Mouse (Mus musculus) monocyte, adult 5-6 weeks (primary cell): ENCODE results near the gene Sec63. TPM values are rescaled to one million over a fixed set of nuclear protein-coding genes. Genes with fewer than 3 reads are reported as not detected.
A peak's percentile ranks its signal among the peaks of the same experiment; 100 is the strongest.

ENCODE experiments used
- ATAC-seq: fragments of 153-309, 156-312 bp; replicated peaks from 2 replicates; pipeline ENCODE4 v1.8.0; 2017; ENCODE audit warnings: mild to moderate bottlenecking; ENCODE audit not compliant: low TSS enrichment, insufficient number of reproducible peaks, severe bottlenecking, poor library complexity, low FRiP score
- total RNA-seq: library from RNA; stranded (forward); fragments of 200-1000, 200-491, 200-594 nt; gene quantifications from 3 replicates; pipeline ENCODE4 v1.2.3, GENCODE M21; 2017

The Sec63 gene
- total RNA-seq, 1 experiment from 2014 or later = 45.8 TPM

GRCm38 (mm10) chr10:42800922-42801321 lies 39.6 kb downstream of the Sec63 start:
- ATAC-seq = no peak

GRCm38 (mm10) chr10:42825923-42826322 lies 64.6 kb downstream of the Sec63 start:
- ATAC-seq = no peak

DNA sequence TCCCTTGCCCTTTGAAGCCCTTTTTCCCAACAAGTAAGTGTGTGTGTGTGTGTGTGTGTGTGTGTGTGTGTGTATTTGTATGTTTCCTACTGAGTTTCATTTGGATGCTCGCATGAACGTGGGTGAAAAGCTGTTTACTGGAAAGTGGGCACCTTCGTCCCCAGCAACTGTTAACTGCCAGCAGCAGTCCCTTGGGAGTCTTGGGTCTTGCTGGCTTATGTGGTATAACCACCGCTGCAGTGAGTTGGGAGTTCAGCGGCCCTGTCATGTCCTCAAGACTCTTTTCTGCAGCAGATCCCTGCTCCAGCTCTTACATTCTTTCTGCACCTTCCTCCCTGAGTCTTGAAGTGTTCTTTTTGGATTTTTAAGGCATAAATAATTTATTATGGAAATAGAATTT lies 65.9 kb downstream of the Sec63 start:
- no peak for ATAC-seq

GRCm38 (mm10) chr10:42830007-42830406 lies 68.7 kb downstream of the Sec63 start:
- no peak for ATAC-seq

DNA sequence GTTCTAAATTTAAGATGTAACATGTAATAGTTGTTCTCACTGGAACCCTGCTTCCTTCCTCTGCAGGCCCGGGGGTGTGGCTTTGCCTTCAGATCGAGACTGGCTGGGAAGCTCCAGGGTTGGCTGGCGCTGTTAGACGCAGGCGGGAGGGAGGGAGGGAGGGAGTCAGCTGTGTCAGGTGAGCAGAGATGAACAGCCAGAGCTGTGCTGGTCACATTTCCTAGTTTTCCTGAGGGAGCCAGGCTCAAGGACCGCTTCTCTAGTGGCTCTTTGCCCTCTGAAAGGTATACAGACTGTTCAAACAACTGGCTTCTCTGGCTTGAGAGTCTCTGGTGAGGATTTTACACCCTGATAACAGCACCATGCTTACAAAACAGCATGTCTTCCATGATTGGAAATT lies 69.1 kb downstream of the Sec63 start:
- no peak for ATAC-seq

DNA sequence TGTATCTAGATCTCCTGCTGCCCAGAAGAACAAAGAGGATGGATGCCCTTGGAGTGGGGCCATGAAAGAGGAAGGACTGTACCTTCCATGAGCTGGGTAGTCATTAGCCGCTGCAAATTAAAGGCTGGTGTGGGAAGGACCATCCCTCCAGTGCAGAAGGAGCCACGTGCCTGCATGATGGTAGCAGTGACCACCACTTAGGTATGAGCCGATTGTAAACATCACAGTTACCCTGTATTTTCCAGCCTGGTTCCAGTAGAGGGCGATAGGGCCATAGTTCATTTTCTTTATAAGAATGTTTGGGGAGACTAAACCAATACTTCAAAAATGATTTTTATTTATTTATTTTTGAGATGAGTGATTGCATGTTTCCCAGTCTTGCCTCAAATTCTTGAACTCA lies 71.4 kb downstream of the Sec63 start:
- ATAC-seq = no peak

GRCm38 (mm10) chr10:42833871-42834727 lies 72.8 kb downstream of the Sec63 start:
- no peak for ATAC-seq

GRCm38 (mm10) chr10:42838106-42838505 lies 76.8 kb downstream of the Sec63 start:
- no peak for ATAC-seq

DNA sequence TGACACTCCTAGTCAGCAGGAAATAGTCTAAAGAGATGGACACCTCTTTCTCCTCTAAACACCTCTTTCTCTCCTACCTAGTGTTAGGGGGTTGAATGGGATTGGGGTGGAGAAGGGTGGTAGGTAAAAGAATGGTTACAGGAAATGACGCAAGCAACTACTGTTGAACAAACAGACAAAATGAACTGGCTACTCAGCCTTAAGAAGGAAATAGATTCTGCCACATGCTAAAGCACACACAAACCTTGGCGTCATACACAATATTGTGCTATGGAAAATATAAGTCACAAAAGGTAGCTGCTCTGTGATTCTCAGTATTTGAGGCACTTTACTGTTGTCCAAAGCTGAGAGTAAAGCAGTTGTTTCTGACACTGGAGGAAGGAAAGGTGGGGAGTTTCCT lies 77.4 kb downstream of the Sec63 start:
- ATAC-seq = 0 out of 2 replicates have a peak, but pooled peaks have one; percentile 10

- ATAC-seq = no peak
Measured at GRCm38 (mm10) chr10:42840036-42840435, 78.7 kb downstream of the Sec63 start.

GRCm38 (mm10) chr10:42841531-42842195 lies 80.4 kb downstream of the Sec63 start:
- 0 out of 2 replicates have a peak, but pooled peaks have one; percentile 13 for ATAC-seq

DNA sequence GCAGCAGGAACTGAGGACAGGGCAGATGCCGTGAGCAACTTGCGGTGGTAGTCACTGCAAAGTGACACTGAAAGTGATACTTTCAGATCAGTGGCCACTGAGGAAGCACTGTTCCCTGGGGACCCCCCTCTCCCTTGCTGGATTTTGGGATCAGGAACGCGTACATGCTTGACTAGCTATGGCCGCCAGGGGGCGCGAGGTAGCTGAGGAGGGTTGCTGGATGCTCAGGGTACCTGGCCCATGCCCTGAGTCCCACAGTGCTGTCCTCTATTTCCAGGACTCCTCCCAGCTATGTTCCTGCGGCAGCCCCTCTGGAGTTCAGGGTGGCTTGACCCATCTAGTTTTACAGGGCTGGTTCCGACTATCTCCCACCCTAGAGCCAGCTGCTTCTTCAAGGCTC lies 81.1 kb downstream of the Sec63 start:
- peak; percentile 54 for ATAC-seq

DNA sequence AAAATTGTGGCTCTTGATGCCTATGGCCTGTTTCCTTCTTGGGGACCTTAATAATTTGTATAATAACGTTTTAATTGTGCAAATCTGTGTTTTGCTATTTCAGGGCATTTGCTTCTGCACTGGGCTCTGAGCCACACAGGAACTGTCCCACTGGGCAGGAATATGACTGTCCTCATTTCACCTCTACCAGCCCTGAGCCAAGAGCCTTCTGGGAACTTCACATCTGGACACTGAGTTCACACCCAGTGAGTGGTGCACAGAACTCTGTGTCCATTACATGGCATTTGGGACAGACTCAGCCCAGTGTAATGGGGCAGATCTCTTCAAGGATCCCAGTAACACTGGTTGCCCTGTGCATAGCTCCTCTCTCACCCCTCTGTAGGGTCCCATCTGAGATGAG lies 82.1 kb downstream of the Sec63 start:
- ATAC-seq = no peak

DNA sequence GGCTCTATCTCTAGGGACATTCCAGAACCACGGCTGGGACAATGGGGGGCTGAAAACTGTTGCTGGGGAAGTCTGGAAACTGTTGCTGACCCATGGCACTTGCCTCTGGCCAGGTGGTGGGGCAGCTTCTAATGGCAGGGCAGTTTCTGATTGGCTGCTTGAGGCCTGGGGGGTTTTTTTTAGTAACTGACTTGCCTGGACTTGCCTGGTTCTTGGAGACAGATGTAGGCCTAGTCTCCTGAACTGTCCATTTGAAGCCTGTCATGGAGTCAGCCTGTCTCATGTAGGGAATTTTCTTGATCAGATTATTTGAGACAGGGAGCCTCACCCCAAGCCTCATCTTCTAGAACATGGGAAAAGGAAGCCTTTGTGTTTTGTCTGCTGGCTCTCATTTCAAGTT lies 84.2 kb downstream of the Sec63 start:
- no peak for ATAC-seq

GRCm38 (mm10) chr10:42848179-42849080 lies 87.1 kb downstream of the Sec63 start:
- ATAC-seq = no peak

DNA sequence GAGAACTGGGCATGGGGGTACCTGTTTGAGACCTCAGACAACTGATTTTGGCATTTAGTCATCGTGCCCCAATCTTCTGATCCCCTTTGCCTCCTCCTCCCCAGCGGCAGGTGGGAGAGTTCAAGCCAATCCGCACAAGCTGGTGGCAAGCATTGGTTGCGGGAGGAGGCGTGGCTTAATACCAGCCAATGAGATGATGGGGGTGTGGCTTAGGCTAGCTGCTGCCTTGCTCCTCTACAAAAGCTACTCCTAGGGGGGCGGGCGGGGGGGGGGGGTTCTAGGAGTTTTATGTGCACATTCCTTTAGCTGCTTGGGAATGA lies 87.7 kb downstream of the Sec63 start:
- ATAC-seq = no peak

GRCm38 (mm10) chr10:42854838-42855237 lies 93.5 kb downstream of the Sec63 start:
- no peak for ATAC-seq

- ATAC-seq = no peak
Measured at GRCm38 (mm10) chr10:42855250-42855649, 94.0 kb downstream of the Sec63 start.

DNA sequence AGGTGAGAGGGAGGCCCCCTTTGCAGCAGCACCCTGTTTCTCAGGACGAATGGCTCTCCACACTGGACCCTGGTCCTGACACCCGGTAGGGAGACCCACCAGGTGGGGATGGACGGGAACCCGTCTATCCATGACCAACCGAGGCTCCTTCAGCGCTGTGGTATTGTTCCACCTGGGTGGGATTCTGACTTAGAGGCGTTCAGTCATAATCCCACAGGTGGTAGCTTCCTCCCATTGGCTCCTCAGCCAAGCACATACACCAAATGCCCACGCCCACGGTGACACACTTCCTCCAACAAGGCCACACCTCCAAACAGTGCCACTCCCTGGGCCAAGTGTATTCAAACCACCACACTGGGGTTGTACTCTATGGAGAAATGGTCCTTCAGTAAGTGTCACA lies 95.3 kb downstream of the Sec63 start:
- ATAC-seq = no peak
